Mouse (Mus musculus) ES-Bruce4 (cell line): ENCODE measurements around the gene Hoxb6.

Source experiments
- CTCF ChIP-seq: IDR thresholded peaks from one replicate; pipeline ENCODE4 v1.8.1; 2011; ENCODE audit warnings: low read depth, low read length
- POLR2A ChIP-seq: IDR thresholded peaks from one replicate; pipeline ENCODE4 v1.8.1; 2011; ENCODE audit warnings: low read length; ENCODE audit not compliant: insufficient read depth

- TF ChIP-seq POLR2A = no peak
- no peak for TF ChIP-seq CTCF
Measured at GRCm38 (mm10) chr11:96306908-96307269, 14.6 kb downstream of the Hoxb6 start.
